Mouse (Mus musculus) ZHBTc4 (cell line): ENCODE data around the gene Wnt11.

Experiments
- DNase-seq: peaks from one replicate; pipeline ENCODE4 v3.0.0-alpha.2; 2011; ENCODE audit warnings: low read depth, low spot score

Wnt11 gene

DNA sequence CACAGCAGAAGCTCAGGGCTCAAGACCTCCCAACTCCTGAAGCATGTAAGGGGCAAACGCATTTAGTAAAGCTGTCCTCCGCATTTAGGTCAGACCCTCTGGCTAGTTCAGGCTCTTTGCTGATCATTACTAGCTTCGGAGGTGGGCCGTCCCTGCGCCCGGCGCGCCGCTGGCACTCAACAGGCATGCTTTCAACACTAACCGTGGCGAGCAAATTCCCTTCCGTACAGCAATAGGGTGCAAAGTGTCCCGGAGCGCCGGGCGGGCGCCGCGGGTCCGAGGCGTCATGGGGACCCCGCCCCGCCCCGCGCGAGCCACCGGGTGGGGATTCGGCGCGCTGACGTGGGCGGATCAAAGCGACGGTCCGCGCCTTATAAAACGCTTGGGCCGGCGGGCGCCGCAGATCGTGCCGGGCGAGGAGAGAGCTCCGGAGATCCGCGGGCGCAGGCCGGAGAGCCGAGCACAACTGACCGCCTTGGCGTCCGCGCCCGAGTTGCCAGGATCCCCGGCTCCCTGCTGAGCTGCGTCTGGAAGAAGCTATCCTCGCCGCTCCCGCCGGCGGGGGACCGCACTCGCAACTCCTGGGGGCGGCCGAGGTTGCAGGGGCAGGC is at the start of gene Wnt11:
Wnt11 (plus strand) TSS at position 402 of the 611 bp plus-strand sequence.
- peak; percentile 48 for DNase-seq

- no peak for DNase-seq
Observed at GRCm38 (mm10) chr7:98786792-98787612, 47.9 kb upstream of the Wnt11 start.

DNA sequence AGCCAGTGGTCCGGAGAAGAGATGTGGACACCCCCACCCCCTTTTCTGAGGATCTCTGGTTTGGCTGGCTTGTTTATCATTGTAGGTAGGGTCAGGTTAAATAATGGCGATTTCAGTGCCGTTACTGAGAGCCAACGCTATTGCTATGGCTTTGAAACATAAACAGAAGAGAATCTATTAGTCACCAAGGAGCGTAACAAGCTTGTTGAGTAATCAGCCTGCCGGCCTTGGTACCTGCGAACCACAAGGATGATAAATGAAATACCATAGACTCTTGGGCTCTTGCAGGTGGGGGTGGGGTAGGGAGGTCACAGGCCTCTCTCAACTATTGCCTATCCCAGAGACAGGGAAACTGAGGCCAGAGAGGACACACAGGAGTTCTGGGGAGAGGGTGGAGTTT is 46.2 kb upstream of the Wnt11 start:
- DNase-seq = no peak

DNA sequence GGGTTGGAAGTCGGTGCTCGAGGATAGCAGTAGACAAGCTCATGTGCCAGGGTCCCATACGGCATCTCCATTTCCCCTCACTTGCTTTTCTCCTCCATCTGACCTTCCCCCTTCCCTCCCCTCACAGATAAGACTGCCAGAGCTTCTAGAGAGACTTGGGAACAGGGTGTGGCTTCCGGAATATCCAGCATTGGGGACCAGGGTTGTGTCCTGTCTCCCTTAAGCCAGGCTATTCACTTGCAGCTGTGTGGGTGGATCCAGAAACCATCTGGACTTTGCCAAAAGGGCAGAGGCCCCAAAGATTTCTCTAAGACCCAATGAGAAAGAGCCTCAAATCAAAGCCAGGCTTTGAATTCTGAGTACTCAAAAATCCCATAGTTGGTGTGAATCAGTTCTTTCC is 45.8 kb upstream of the Wnt11 start:
- peak; percentile 33 for DNase-seq

DNA sequence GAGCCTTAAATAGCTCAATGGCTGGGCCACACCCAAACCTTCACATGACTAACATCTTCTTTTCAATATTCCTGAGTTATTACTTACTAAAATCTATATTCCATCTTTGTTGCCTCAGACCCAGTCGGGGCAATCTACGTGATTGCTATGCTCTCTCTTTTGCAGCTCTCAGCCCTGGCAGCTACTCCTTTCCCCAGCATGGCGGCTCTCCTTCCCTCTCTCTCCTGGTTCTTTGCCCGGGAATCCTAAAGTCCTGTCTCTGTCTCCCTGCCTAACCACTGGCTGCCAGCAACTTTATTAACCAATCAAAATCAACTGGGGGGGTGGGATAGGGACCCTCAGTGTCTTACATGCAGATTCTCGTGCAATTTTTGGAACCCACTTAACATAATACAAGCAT is 43.0 kb upstream of the Wnt11 start:
- DNase-seq = no peak

DNA sequence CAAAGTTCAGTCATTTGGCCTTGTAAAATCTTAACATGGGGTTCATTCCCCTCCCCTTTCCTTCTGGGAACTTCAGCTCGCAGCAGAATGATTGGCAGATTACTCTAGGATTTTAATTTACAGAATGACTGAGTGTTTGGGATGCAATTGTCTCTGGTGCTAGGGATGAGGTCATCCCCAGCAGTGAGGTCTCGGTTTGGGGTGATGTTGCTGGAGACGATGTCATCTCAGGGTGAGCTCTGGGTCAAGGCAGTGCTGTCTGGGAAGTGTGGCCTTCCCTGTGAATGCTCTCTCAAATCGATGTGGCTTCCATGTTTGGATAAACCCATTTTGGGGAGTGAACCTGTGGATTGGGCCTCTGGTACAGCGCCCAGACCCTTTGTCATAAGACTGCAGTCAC is 41.1 kb upstream of the Wnt11 start:
- DNase-seq = no peak

DNA sequence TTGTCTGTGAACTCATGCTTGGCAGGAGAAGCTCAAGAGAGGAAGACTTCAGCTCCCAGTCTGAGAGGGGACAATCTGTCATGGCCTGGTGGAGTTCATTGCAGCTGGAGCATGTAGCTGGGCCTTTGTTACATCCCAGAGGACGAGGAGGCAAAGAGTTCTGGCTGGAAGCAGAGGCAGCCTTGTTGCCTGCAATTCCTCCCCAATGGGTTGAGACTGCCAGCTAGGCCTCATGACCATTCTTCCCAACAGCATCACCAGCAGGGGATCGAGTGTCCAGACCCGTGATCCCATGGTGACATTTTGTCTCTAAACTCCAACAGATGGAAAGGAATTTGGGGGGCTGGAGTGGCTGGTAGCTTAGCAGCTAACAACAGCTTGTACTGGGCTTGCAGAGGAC is 40.5 kb upstream of the Wnt11 start:
- DNase-seq = no peak

GRCm38 (mm10) chr7:98795637-98796036 is 39.3 kb upstream of the Wnt11 start:
- no peak for DNase-seq

- DNase-seq = peak; percentile 85
Observed at GRCm38 (mm10) chr7:98797347-98798133, 37.4 kb upstream of the Wnt11 start.

GRCm38 (mm10) chr7:98798134-98798417 is 36.8 kb upstream of the Wnt11 start:
- DNase-seq = no peak

GRCm38 (mm10) chr7:98800435-98800834 is 34.5 kb upstream of the Wnt11 start:
- peak; percentile 76 for DNase-seq

DNA sequence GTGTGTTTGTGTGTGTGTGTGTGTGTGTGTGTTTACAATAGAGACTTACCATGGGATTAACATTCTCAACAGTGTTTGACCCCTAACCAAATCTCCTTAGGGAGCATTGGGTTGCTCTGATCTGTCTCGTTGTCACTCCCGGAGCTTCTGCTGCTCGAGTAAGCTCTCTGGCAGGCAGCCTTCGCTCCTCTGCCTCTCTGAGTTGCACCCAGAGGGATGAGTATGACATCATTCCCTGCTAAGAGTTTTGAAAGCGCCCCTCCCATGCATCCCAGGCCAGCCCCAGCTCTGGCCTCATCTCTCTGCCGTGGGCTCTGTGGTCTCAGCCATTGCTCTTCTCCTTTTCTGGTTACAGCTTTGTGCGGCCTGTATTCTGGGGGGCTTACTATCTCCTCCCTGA is 33.8 kb upstream of the Wnt11 start:
- peak; percentile 35 for DNase-seq

- no peak for DNase-seq
Observed at GRCm38 (mm10) chr7:98803181-98803580, 31.7 kb upstream of the Wnt11 start.

DNA sequence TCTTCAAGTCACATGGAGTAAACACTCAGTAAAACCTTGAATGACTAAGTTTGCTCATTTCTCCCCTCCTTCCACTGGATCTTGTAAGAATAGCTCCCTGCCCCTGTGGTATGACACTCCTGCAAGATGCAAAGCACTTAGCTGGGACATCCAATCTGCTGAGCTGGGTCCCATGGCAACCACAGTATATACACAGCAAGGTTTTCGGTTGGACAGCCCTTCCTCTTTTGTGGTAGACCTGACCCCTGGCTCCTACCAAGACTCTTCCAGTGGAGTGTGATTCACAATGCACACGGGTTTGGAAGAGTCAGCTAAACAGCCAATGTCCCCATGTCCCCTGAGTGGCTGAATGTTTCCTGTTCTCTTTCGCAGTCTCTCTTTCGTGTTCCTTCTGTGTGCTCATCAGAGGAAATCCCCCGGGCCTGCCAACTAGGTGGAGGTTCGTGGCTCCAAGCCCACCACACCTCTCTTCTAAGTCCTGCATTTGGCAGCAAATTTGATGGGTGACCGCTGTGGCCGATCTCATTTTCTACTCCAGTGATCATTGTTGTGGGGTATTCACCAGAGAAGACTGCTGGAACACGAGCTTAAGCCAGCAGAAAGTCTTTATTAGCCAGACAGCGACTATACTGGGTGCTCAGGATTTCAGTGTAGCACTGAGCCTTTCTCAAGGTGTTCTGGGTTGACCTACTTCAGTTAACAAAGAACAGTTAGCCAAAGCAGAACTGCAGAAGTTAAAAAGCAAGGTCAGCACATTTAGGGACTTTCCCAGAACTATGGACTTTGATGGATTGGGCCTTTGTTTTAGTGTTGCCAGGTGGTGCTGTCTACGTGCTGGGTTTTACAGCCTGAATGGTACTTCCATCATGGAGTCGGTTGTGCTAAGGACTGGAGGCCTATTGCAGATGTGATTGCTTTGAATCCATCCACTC is 29.8 kb upstream of the Wnt11 start:
- DNase-seq = no peak

GRCm38 (mm10) chr7:98806961-98807360 is 28.0 kb upstream of the Wnt11 start:
- no peak for DNase-seq

GRCm38 (mm10) chr7:98809372-98809771 is 25.5 kb upstream of the Wnt11 start:
- no peak for DNase-seq

DNA sequence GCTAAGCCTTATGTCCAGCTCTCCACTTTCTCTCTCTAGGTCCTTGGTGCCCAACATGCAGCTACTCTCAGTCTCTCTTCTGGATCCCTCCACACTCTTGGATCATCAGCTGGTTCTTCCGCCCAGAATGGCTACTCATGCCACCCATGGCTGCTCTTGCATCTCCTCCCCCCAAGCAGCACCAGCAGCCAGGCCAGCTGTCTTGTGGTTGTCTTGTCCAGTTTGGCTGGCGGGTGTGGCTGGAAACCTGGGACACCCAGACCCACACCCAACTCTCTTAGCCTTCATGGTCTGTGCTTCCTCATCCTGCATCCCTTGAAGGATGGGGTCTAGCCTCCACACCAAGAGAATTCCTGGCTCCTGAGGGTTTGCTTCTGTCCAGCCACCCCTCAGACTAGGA is 24.3 kb upstream of the Wnt11 start:
- DNase-seq = no peak

DNA sequence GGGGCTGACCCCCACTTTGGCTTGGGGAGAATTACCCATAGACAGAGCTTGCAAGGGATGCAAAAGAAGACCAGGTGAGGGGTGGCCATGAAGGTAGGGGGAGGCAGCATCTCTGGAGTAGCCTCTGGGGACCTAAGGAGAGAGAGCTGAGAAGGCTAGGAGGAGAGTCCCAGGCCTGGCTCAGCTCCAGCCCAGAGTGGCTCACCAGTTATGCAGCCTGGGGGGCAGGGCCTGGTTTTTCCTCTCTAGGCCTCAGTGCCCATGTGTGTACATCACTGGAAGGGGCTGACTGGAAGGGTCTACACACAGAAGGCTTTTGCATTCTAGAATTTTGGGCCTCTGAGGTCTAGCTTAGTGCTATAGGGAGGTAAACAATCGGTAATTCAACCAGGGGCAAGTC is 14.4 kb upstream of the Wnt11 start:
- no peak for DNase-seq

DNA sequence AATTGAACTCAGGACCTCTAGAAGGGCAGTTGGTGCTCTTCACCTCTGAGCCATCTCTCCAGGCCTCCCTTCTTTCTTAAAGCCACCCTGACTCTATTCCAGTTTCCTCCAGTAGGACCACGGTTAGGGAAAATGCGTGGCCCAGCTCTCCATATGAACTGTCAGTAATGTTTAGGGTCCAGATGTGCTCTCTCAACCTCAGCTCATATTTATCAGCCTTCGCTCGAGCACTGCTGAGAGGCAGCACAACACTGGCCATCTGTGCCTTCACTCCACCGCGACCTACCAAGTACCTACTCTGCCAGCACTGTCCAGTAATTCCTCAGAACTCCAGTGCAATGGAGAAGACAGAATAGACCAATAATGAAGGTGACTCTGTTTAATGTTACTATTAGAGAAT is 12.0 kb upstream of the Wnt11 start:
- DNase-seq = no peak

DNA sequence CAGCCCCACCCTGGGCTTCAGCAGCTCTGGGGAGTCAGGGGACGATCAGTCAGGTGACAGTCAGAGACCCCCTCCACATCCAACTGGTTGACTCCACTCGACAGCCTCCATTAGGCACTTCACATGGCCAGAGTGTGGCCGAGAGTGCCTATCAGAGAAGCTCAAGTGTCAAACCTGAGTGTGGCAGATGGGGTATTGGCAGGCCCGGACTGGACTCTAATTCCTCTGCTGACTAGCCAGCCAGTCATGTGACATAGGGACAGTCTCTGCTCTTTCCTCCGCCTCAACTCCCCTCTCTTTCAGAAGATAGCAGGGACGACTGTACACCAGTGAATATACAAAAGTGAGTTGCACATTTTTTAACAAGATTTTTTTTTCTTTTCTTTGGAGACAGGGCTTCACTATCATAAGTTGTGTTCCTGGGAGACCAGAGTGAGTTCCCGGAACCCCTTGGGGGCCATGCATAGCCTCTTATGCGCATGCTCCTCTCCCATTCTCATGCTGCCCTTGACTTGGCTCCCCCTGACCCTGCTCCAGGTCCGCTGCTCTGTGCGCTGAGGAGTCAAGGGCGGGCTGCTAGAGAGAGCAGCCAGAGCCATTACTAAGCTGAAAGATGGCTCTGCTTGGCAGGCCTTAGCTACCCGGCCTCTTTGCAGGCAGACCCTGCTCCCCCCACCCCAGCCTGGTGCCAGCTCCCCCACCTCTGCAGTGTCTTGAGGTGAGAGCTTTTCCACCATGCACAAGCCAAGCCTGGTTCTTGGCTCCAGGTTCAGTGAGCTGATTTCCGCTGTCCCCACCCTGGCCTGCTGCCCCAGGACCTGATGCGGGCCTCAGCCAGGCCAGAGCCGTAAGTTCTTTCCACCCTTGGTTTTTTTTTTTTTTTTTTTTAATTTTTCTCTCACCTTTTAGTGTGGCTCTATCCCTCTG is 10.8 kb upstream of the Wnt11 start:
- no peak for DNase-seq

DNA sequence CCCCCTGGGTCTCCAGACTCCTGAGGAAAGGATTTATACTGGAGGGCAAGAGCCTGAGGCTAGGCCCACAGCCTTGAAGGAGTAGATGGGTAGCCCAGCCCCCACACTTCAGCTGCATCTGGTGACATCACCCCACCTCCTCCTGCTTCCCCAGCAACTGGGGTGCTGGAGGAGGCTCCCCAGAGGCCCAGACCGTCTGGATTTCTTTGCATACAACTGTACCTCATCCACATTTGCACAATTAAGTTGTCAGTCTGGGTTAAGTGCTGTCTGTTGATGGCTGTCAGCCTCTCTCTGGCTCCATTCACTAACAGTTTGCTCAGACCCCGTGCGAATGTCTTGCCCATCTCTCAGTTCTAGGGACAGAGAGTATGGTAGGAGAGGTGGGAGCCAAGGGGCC is 6.9 kb upstream of the Wnt11 start:
- no peak for DNase-seq
